Mouse (Mus musculus): ENCODE measurements at regions not wholly inside any gene's neighbourhood (a gene's known extent, or its start where the extent isn't known, plus 50 kb on each side); places are given as distances from the start of the nearest gene placed in this dataset.
"Not testable (repeated sequence)": the region's sequence is repeated elsewhere in the genome, so short reads cannot be mapped to it uniquely, and the experiment has no call there.

- no peak for DNase-seq
Observed at GRCm38 (mm10) chr5:18502831-18503230, 142.7 kb upstream of the Gnai1 start.

GRCm38 (mm10) chr5:18494305-18494704 lies 134.2 kb upstream of the Gnai1 start:
- no peak for DNase-seq

GRCm38 (mm10) chr5:18489709-18490108 lies 129.6 kb upstream of the Gnai1 start:
- no peak for DNase-seq

- no peak for DNase-seq
Observed at GRCm38 (mm10) chr5:18487076-18487772, 127.1 kb upstream of the Gnai1 start.

- DNase-seq = no peak
Observed at GRCm38 (mm10) chr5:18484376-18484775, 124.2 kb upstream of the Gnai1 start.

- no peak for DNase-seq
Observed at GRCm38 (mm10) chr5:18478420-18478819, 118.3 kb upstream of the Gnai1 start.

- no peak for DNase-seq
Observed at GRCm38 (mm10) chr5:18477372-18478017, 117.3 kb upstream of the Gnai1 start.

- no peak for DNase-seq
Observed at GRCm38 (mm10) chr5:18472114-18472513, 112.0 kb upstream of the Gnai1 start.

GRCm38 (mm10) chr5:18457771-18458170 lies 97.6 kb upstream of the Gnai1 start:
- DNase-seq = peak; percentile 25

- no peak for DNase-seq
Observed at GRCm38 (mm10) chr5:18456196-18456595, 96.0 kb upstream of the Gnai1 start.

GRCm38 (mm10) chr5:18452871-18453757 lies 93.0 kb upstream of the Gnai1 start:
- not testable (repeated sequence) for DNase-seq

- no peak for DNase-seq
Observed at GRCm38 (mm10) chr5:18449261-18449660, 89.1 kb upstream of the Gnai1 start.

- DNase-seq = no peak
Observed at GRCm38 (mm10) chr5:18448330-18448670, 88.1 kb upstream of the Gnai1 start.

- no peak for DNase-seq
Observed at GRCm38 (mm10) chr5:18447665-18448329, 87.6 kb upstream of the Gnai1 start.

- DNase-seq = peak; percentile 78
Observed at GRCm38 (mm10) chr5:18445969-18446368, 85.8 kb upstream of the Gnai1 start.

- no peak for DNase-seq
Observed at GRCm38 (mm10) chr5:18439986-18440385, 79.8 kb upstream of the Gnai1 start.

- DNase-seq = no peak
Observed at GRCm38 (mm10) chr5:18439281-18439680, 79.1 kb upstream of the Gnai1 start.

- DNase-seq = no peak
Observed at GRCm38 (mm10) chr5:18436099-18436748, 76.1 kb upstream of the Gnai1 start.

GRCm38 (mm10) chr5:18434245-18434644 lies 74.1 kb upstream of the Gnai1 start:
- DNase-seq = no peak

- DNase-seq = no peak
Observed at GRCm38 (mm10) chr5:18433287-18433686, 73.1 kb upstream of the Gnai1 start.

- DNase-seq = no peak
Observed at GRCm38 (mm10) chr5:18425098-18425497, 64.9 kb upstream of the Gnai1 start.

- no peak for DNase-seq
Observed at GRCm38 (mm10) chr5:18414892-18415291, 54.7 kb upstream of the Gnai1 start.
